Mouse (Mus musculus) frontal cortex, adult 2 months (tissue): ENCODE measurements at regions not wholly inside any gene's neighbourhood (a gene's known extent, or its start where the extent isn't known, plus 50 kb on each side); places are given as distances from the start of the nearest gene placed in this dataset.
"Not testable (repeated sequence)": the region's sequence is repeated elsewhere in the genome, so short reads cannot be mapped to it uniquely, and the experiment has no call there.

Experiments used
- DNase-seq, 2 experiments: peaks; one replicate each; pipeline ENCODE4 v3.0.0; 2022; ENCODE audit warnings: low spot score in 1 of 2; ENCODE audit errors: extremely low spot score in 1 of 2

GRCm38 (mm10) chr2:11099834-11100622 lies 71.9 kb upstream of the Prkcq start:
- not testable (repeated sequence) for DNase-seq

DNA sequence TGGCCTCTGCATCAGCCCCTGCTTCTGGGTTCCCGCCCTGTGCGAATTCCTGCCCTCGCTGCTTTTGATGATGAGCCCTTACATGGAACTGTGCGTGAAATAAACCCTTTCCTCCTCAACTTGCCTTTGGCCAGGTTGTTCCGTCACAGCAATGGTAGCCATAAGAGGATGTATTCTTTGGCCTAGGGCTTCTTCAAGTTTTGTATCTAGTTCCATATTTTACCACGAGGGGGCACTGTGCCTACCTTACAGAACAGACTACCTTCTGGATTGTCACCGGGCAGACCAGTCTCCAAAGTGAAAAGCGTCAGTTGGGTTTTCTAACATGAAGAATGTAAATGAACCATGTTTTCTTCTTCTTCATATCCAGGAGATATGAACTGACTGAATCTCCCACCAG lies 58.7 kb upstream of the Prkcq start:
- DNase-seq, result peak; percentile 20 to 90

GRCm38 (mm10) chr2:11118625-11119024 lies 53.3 kb upstream of the Prkcq start:
- no peak for DNase-seq

DNA sequence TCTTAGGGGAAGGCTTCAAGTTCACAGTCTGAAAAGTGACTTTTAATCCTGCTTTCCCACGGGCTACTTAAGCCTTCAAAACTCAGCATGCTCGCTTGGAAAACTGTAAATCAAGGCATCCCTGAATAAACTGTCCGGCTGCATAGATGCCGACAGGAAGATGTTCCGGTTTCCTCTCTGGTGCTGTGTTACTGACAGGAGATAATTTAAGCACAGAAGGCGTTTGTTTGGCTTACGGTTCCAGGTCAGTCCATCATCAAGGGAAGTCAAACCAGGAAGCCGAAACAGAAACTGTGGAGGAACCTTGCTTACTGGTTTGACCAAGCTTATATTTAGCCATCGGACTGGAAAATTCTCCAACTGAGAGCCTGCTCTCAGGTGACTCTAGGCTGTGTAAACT lies 52.6 kb upstream of the Prkcq start:
- DNase-seq, result no peak
